Mouse (Mus musculus) liver, embryonic 16.5 days (tissue): ENCODE results near the gene Emsy. TPM values are rescaled to one million over a fixed set of nuclear protein-coding genes. Genes with fewer than 3 reads are reported as not detected.

Source experiments
- polyA plus RNA-seq: library from polyadenylated mRNA; unstranded; fragments of >200 nt; fragmentation: Nextera tagmentation; extraction: Ambion mirVana; gene quantifications from 2 replicates; pipeline ENCODE4 v1.2.1, GENCODE M21; 2015

The Emsy gene
- polyA plus RNA-seq, 1 experiment from 2014 or later = 7.4 TPM

Other genes starting within 250 kb of the Emsy start
- not detected in 2 replicates for gene Gucy2d, start 216.4 kb downstream of the Emsy start, polyA plus RNA-seq
- 4.6 and 7.1 TPM in 2 replicates for gene Lrrc32, start 167.5 kb downstream of the Emsy start, polyA plus RNA-seq
- gene Thap12, start 46.3 kb upstream of the Emsy start, polyA plus RNA-seq = 7.6 and 7.8 TPM in 2 replicates
- 0.20 and 0.25 TPM in 2 replicates for gene Wnt11, start 178.3 kb upstream of the Emsy start, polyA plus RNA-seq